Mouse (Mus musculus) CH12F3 (cell line): ENCODE results near the gene Ebf1.

Source experiments
- in situ Hi-C: fragments of 300-500 bp; cut with MboI; formaldehyde crosslinking; loops from 2 replicates; pipeline ENCODE4 v1.14.3; 2020; ENCODE audit warnings: low sequenced_read_pairs

The Ebf1 gene

DNA sequence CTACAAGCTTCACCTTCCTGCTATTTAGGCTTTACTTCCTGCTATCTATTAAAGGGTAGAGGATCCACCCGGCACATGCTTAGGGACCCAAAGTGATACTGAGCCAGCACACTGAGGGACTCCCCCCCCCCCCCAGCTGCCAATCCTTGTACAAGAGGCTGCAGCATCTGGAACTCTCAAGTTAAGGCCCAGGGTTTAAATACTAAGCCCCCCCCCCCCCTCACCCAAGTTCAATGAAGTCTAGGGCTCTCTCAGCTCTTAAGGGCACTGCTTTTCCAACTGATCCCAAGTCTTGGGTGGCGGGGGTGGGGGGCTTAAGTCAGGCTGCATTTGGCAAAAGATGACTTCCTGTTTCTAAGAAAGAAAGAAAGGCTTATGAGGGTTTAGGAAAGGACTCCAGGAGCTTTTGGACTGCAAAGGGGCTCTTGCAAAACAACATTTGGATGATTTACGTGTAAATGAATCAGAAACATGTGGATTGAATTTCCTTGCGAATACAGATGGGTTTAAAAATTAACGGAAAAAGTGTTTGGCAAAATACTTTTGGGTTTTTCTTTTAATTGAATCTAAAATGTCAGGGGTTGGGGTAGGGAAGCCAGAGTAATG lies 385.7 kb downstream of the Ebf1 start:
- in situ Hi-C loops: no loop called here

DNA sequence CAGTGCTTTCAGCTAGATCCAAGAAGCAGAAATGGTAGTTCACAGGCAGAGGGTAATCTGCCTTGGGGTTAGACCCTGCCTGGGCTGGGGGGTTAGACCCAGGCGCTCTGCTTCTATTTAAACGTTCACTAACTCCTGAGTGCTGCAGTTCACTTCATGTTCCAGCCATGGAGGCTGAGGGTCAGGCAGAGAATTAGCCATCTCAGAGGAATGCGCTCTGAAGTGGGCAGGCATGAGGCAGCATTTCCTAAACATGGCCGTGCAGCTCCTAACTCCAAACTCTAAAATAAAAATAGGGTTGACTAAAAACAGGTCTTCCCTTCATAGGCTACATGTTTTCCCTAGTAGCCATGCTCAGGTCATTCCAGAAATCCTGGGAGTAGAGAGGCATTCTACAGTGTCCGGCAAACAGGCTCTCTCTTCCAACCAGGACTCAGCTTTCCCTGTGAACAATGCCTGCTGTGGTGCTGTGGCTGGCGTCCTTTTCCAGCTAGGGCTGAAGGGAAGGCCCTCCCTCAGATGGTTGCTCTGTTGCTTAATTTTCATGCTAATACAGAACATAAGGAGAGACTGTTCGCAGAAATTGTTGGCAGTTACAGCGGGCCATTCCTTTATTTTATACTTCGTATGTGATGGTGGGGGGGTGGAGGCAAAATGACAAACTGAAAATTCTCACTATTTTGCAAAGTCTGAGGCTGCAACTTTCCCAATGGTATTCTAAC lies 386.8 kb downstream of the Ebf1 start:
- in situ Hi-C loops: no loop called here

DNA sequence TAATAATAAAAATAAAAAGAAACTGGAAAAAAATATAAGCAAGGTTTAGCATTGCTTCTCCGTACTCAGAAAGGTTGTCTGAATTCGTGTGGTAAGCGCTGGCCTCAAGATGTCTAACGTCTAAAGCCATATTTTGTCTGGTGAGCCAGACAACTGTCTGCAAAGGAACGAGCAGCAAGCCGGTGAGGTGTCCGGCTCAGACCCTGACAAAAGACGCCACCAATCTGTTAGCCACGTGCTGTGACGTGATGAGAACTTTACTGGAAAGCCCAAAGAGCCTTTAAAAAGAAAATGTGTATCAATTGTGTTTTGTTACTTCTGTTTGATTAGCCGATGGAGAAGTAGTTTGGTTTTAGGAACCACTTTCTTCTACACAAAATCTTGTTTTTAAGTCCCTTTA lies 390.2 kb downstream of the Ebf1 start:
- in situ Hi-C loops: no loop called here

DNA sequence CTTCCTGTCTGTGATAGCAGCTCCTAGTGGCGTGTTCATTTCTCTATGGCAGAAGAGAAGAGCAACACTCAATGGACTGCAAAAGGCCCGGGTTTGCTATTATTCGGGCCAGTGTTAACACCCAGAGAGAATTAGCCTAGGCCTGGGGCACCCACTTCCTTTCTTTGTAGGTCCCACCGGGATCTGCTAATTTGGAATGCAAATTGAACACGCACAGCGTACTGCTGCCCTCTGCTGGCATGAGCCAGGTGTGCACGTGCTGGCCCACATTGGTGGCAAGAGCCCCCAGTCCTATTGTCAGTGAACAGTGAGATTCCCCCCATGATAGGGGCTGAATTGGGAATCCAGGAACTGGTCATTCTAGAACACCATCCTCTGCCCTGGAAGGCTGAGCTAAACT lies 391.0 kb downstream of the Ebf1 start:
- in situ Hi-C loops: no loop called here

DNA sequence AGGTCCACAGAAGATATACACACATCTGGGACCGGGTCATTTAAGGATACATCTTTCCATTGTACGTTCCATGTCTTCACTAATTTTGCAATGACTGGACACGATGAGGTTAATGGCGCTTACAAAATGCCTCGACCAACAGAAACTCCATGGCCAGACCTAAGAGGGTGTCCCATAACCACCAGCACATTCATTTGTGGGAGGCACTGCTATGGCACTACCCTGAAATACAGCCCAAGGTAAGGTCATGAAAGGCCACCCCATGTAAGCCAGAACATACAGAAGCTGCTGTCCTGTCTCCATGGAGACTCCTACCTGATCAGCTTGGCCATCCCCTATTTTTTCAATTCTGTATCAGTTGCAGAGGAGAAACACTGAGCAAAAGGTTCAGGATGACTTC lies 391.6 kb downstream of the Ebf1 start:
- in situ Hi-C loops: no loop called here

DNA sequence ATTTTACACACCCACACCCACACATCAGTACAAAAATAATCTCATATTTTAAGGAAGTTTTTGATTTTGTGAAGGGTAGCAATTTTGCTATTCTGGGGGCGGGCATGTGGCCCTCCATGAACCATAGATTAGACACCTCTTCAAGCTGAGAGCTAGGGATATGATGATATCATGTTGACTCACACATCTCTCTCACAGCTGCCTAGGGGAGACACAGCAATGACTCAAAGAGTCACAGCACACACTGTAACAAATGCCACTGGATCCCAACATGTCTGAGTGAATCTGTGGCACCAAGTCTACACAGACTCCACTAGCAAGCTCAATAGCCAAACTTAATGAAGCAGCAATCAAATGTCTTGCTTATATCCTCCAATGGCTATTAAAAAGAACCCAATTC lies 395.0 kb downstream of the Ebf1 start:
- in situ Hi-C loops: loop anchor here (5.0 kb wide), 1 partner anchor 400 kb away; no protein-coding TSS in a partner anchor

DNA sequence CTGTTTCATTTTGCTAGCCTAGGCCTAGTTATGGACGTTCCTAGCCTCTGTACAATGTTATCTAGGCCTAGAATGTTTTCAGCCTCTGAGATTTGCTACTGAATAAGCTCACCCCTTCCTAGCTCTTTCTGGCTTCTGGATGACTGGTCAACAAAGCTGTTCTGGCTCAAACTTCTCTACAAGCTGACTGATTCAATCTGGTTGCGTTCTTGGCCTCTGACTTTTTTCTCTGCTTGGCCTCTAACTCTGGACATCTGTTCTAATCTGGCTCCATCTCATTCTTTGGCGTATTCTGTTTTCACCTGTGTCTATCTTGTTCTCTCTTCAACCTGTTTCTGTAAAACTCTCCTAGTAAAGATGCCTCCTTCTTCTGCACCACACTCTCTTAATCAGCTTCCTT lies 400.4 kb downstream of the Ebf1 start:
- in situ Hi-C loops: no loop called here

DNA sequence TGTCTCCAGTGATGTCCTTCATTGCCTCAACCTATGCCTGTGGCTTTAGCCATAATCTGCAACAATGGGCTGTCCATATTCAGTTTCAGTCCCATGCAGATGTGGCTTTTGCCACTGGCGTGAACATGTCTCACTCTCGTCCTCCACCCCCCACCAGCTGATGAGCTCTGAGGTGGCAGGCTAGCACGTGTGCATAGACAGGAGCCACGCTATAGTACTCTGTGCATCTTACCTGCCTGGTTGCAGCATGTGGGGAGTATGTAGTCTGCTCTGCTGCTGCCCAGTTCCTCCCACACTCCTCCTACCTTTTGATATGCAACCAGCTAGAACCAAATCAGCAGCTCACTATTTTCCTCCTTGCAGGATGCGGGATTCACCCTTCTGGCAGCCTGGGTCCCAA lies 408.9 kb downstream of the Ebf1 start:
- in situ Hi-C loops: no loop called here

DNA sequence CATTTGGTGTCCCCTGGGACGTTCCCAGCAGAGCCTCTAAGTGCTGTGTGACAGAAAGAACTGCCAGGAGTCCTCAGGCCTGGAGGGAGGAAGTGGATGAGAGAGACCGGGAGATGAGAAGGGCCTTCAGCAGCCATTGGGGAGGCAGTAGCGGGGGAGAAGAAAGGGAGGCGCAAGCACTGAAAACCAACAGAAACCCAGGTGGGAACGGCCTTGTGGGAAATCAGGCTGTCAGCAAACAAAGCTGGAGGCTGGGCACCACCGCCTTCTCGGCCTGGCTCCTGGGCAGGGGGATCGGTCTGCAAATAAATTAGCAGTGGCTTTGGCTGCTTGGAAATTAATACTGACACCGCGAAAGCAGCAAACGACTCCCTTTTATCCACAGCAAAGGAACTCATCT lies 409.6 kb downstream of the Ebf1 start:
- in situ Hi-C loops: no loop called here

DNA sequence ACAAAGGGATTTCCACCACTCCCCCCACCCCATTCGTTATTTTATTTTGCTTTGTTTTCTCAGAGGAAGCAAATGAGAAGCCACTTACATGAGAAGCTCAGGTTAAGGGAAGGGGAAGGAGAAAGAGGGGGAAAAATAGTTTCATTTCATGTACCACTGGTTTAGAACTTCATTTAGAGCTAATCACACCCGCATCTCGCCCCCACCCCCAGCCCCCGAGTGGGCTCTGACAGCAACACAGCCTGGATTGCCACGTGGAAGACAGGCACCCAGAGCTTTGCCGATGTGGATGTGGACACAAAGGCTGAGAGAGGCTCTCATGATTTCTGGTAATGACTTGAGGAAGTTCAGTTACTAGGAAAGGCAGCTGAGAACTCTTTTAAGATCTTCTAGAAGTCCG lies 410.0 kb downstream of the Ebf1 start:
- in situ Hi-C loops: no loop called here

DNA sequence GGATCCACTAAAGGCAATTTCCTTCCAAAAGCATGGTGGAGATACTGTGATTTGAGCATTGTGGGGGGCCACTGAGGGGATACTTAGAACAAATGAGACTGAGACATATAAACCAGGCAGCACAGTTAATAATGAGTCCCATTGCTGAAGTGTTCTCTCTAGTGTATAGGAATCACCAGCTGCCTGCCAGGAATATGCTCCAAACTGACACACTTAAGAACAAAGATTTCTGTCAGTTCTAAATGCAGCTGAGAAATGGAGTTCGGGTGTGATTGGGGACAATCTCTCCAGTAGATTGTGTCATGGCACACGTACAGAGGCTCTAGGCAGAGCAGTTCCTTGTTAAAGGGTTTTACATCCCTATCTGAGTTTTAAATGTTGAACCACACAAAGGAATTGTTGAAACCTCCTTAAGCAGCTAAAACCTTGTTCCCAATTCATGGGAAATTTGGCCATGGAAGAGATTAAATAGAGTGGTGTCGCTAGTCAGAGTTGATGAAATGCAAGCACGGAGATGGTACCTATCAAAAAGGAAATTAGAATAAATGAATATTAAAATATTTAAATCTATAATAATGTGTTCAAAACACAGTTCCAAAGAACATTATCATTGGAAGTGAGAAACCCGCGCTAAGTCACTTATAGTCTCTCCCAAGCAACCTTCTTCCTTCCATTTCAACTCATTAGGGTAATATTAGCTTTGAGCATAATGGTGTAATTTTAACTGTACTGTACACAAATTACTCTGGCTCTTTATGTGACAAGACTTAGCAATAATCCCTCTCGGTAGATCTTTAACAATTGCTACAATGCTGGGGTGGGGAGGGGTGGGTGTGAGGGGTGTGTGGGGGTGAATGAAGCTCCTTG lies 438.9 kb downstream of the Ebf1 start:
- in situ Hi-C loops: no loop called here
